Mouse (Mus musculus) embryonic facial prominence, embryonic 15.5 days (tissue): ENCODE results near the gene Plekho1. TPM values are rescaled to one million over a fixed set of nuclear protein-coding genes. Genes with fewer than 3 reads are reported as not detected.

ENCODE experiments used
- ATAC-seq: fragments of 200-750 bp; cut with Nextera tagmentation; 2 replicates; pipeline ENCODE4 v1.8.0; 2017; ENCODE audit warnings: low read depth, moderate TSS enrichment; ENCODE audit not compliant: insufficient number of reproducible peaks, low FRiP score, low TSS enrichment
- H3K27ac ChIP-seq: fragments of 300-500 bp; sonication (generic); replicated peaks from 2 replicates; pipeline ENCODE4 v1.5.1; 2015; ENCODE audit warnings: mild to moderate bottlenecking, inconsistent platforms
- H3K27me3 ChIP-seq: fragments of 300-500 bp; sonication (generic); 2 replicates; pipeline ENCODE4 v1.6.1; 2015; ENCODE audit warnings: inconsistent platforms
- H3K36me3 ChIP-seq: fragments of 300-500 bp; sonication (generic); 2 replicates; pipeline ENCODE4 v1.6.1; 2015; ENCODE audit warnings: mild to moderate bottlenecking, inconsistent platforms
- H3K4me1 ChIP-seq: fragments of 300-500 bp; sonication (generic); 2 replicates; pipeline ENCODE4 v1.6.1; 2015; ENCODE audit warnings: inconsistent platforms
- H3K4me2 ChIP-seq: fragments of 300-500 bp; sonication (generic); replicated peaks from 2 replicates; pipeline ENCODE4 v1.6.1; 2015; ENCODE audit warnings: mild to moderate bottlenecking, inconsistent platforms
- H3K4me3 ChIP-seq: fragments of 300-500 bp; sonication (generic); replicated peaks from 2 replicates; pipeline ENCODE4 v1.5.1; 2015; ENCODE audit warnings: mild to moderate bottlenecking, inconsistent platforms
- H3K9ac ChIP-seq: fragments of 300-500 bp; sonication (generic); 2 replicates; pipeline ENCODE4 v1.6.1; 2015; ENCODE audit warnings: inconsistent platforms
- H3K9me3 ChIP-seq: fragments of 300-500 bp; sonication (generic); replicated peaks from 2 replicates; pipeline ENCODE4 v1.6.1; 2016; ENCODE audit warnings: inconsistent platforms
- WGBS: fragments of 180-500 bp; shearing (Covaris S2); methylation state at CpG from one replicate; pipeline ENCODE4 v1.1.7; 2015; 5-methylcytosine and 5-hydroxymethylcytosine counted together
- polyA plus RNA-seq: library from polyadenylated mRNA; unstranded; fragments of >200 nt; fragmentation: Nextera tagmentation; extraction: Ambion mirVana; gene quantifications from 2 replicates; pipeline ENCODE4 v1.2.1, GENCODE M21; 2015

Gene Plekho1
- polyA plus RNA-seq, 1 experiment from 2014 or later = 36.7 TPM

GRCm38 (mm10) chr3:96031991-96032651 lies 36.3 kb upstream of the Plekho1 start:
- no peak for ATAC-seq

GRCm38 (mm10) chr3:96029766-96030165 lies 34.0 kb upstream of the Plekho1 start:
- no peak overlapping the region for H3K9ac ChIP-seq
- ATAC-seq = no peak
- H3K4me1 ChIP-seq = no peaks in the 10 kb centered on the region; the same call in 1 of the 2 replicates
- H3K4me3 ChIP-seq = no peak overlapping the region
- no peak overlapping the region for H3K27ac ChIP-seq
- H3K4me2 ChIP-seq = no peak overlapping the region
- WGBS = 89% methylated on average over 11 of the region's 11 CpGs
- H3K27me3 ChIP-seq = no peaks in the 10 kb centered on the region
- H3K36me3 ChIP-seq = peaks cover 16% of the 10 kb centered on the region
- no peaks in the 10 kb centered on the region for H3K9me3 ChIP-seq

More at GRCm38 (mm10) chr3:96031991-96032651, 36.3 kb upstream of the Plekho1 start:
- H3K36me3 ChIP-seq = peaks cover 16% of the 10 kb centered on the region
- H3K4me3 ChIP-seq = no peak overlapping the region
- no peak overlapping the region for H3K4me2 ChIP-seq
- H3K27me3 ChIP-seq = no peaks in the 10 kb centered on the region
- H3K4me1 ChIP-seq = no peaks in the 10 kb centered on the region; the same call in 1 of the 2 replicates
- H3K9ac ChIP-seq = no peak overlapping the region
- no peak overlapping the region for H3K27ac ChIP-seq
- no peaks in the 10 kb centered on the region for H3K9me3 ChIP-seq
- WGBS = 65% methylated on average over 6 of the region's 6 CpGs

GRCm38 (mm10) chr3:96029336-96029735 lies 33.5 kb upstream of the Plekho1 start:
- H3K4me2 ChIP-seq = no peak overlapping the region
- H3K9me3 ChIP-seq = no peaks in the 10 kb centered on the region
- no peak overlapping the region for H3K9ac ChIP-seq
- no peaks in the 10 kb centered on the region; the same call in 1 of the 2 replicates for H3K4me1 ChIP-seq
- no peak overlapping the region for H3K27ac ChIP-seq
- 89% methylated on average over 3 of the region's 3 CpGs for WGBS
- no peak for ATAC-seq
- H3K36me3 ChIP-seq = peaks cover 16% of the 10 kb centered on the region
- H3K4me3 ChIP-seq = no peak overlapping the region
- no peaks in the 10 kb centered on the region for H3K27me3 ChIP-seq

GRCm38 (mm10) chr3:96027875-96028274 lies 32.1 kb upstream of the Plekho1 start:
- no peak overlapping the region for H3K4me2 ChIP-seq
- no peaks in the 10 kb centered on the region for H3K9me3 ChIP-seq
- H3K27ac ChIP-seq = no peak overlapping the region
- no peak overlapping the region for H3K9ac ChIP-seq
- ATAC-seq = no peak
- WGBS = 60% methylated on average over 1 of the region's 1 CpGs
- H3K4me1 ChIP-seq = no peaks in the 10 kb centered on the region; the same call in 1 of the 2 replicates
- no peaks in the 10 kb centered on the region for H3K27me3 ChIP-seq
- peaks cover 7% of the 10 kb centered on the region; the same call in 1 of the 2 replicates for H3K36me3 ChIP-seq
- no peak overlapping the region for H3K4me3 ChIP-seq

GRCm38 (mm10) chr3:96027145-96027544 lies 31.3 kb upstream of the Plekho1 start:
- WGBS = 69% methylated on average over 1 of the region's 1 CpGs
- H3K36me3 ChIP-seq = peaks cover 2% of the 10 kb centered on the region; the same call in 1 of the 2 replicates
- ATAC-seq = no peak
- no peak overlapping the region for H3K27ac ChIP-seq
- no peaks in the 10 kb centered on the region for H3K9me3 ChIP-seq
- no peak overlapping the region for H3K4me2 ChIP-seq
- H3K4me1 ChIP-seq = no peaks in the 10 kb centered on the region; the same call in 1 of the 2 replicates
- H3K27me3 ChIP-seq = no peaks in the 10 kb centered on the region
- no peak overlapping the region for H3K4me3 ChIP-seq
- H3K9ac ChIP-seq = no peak overlapping the region

- Histone ChIP-seq H3K36me3 (peaks cover 7% of the 10 kb centered on the region; the same call in 1 of the 2 replicates), H3K9ac (no peak overlapping the region), H3K4me1 (no peaks in the 10 kb centered on the region), H3K4me2 (no peak overlapping the region), H3K9me3 (no peaks in the 10 kb centered on the region), H3K4me3 (no peak overlapping the region), H3K27me3 (no peaks in the 10 kb centered on the region), H3K27ac (no peak overlapping the region)
- 73% methylated on average over 5 of the region's 5 CpGs for WGBS
- no peak for ATAC-seq
Measured at GRCm38 (mm10) chr3:96021421-96022128, 25.8 kb upstream of the Plekho1 start.

- Histone ChIP-seq H3K9ac (no peak overlapping the region), H3K4me3 (no peak overlapping the region), H3K4me2 (no peak overlapping the region), H3K27me3 (no peaks in the 10 kb centered on the region), H3K4me1 (no peaks in the 10 kb centered on the region), H3K36me3 (peaks cover 7% of the 10 kb centered on the region; the same call in 1 of the 2 replicates), H3K27ac (no peak overlapping the region), H3K9me3 (no peaks in the 10 kb centered on the region)
- WGBS = 82% methylated on average over 1 of the region's 1 CpGs
- ATAC-seq = no peak
Measured at GRCm38 (mm10) chr3:96020735-96021134, 24.9 kb upstream of the Plekho1 start.

GRCm38 (mm10) chr3:96017461-96017860 lies 21.7 kb upstream of the Plekho1 start:
- H3K4me2 ChIP-seq = no peak overlapping the region
- ATAC-seq = no peak
- WGBS = 74% methylated on average over 5 of the region's 5 CpGs

GRCm38 (mm10) chr3:96016257-96016889 lies 20.6 kb upstream of the Plekho1 start:
- H3K27me3 ChIP-seq = no peaks in the 10 kb centered on the region
- H3K9ac ChIP-seq = no peak overlapping the region
- no peaks in the 10 kb centered on the region for H3K9me3 ChIP-seq
- no peak for ATAC-seq
- peaks cover 7% of the 10 kb centered on the region; the same call in 1 of the 2 replicates for H3K36me3 ChIP-seq
- H3K4me1 ChIP-seq = no peaks in the 10 kb centered on the region
- WGBS = 85% methylated on average over 2 of the region's 2 CpGs
- no peak overlapping the region for H3K27ac ChIP-seq
- no peak overlapping the region for H3K4me2 ChIP-seq
- H3K4me3 ChIP-seq = no peak overlapping the region

More at GRCm38 (mm10) chr3:96017461-96017860, 21.7 kb upstream of the Plekho1 start:
- no peaks in the 10 kb centered on the region for H3K9me3 ChIP-seq
- no peaks in the 10 kb centered on the region for H3K27me3 ChIP-seq
- no peak overlapping the region for H3K9ac ChIP-seq
- H3K36me3 ChIP-seq = peaks cover 7% of the 10 kb centered on the region; the same call in 1 of the 2 replicates
- no peak overlapping the region for H3K27ac ChIP-seq
- no peak overlapping the region for H3K4me3 ChIP-seq
- H3K4me1 ChIP-seq = no peaks in the 10 kb centered on the region

- H3K27me3 ChIP-seq = no peaks in the 10 kb centered on the region
- H3K9me3 ChIP-seq = no peaks in the 10 kb centered on the region
- H3K4me2 ChIP-seq = no peak overlapping the region
- peaks cover 7% of the 10 kb centered on the region; the same call in 1 of the 2 replicates for H3K36me3 ChIP-seq
- no peaks in the 10 kb centered on the region for H3K4me1 ChIP-seq
- no peak overlapping the region for H3K9ac ChIP-seq
- WGBS = 82% methylated on average over 2 of the region's 2 CpGs
- H3K27ac ChIP-seq = no peak overlapping the region
- no peak for ATAC-seq
- no peak overlapping the region for H3K4me3 ChIP-seq
Measured at GRCm38 (mm10) chr3:96015681-96016080, 19.9 kb upstream of the Plekho1 start.

GRCm38 (mm10) chr3:96012805-96013204 lies 17.0 kb upstream of the Plekho1 start:
- no peak for ATAC-seq
- Histone ChIP-seq H3K4me1 (no peaks in the 10 kb centered on the region), H3K9me3 (no peaks in the 10 kb centered on the region), H3K4me3 (no peak overlapping the region), H3K9ac (no peak overlapping the region), H3K4me2 (no peak overlapping the region), H3K36me3 (no peaks in the 10 kb centered on the region), H3K27me3 (no peaks in the 10 kb centered on the region), H3K27ac (no peak overlapping the region)
- WGBS = 46% methylated on average over 5 of the region's 5 CpGs
